Mouse (Mus musculus) T-helper 2 cell (primary cell): ENCODE data around the gene Oas1c.
"Not testable (repeated sequence)": the region's sequence is repeated elsewhere in the genome, so short reads cannot be mapped to it uniquely, and the experiment has no call there.

Source experiments
- in situ Hi-C: fragments of 300-600 bp; cut with MboI, MseI; formaldehyde crosslinking; loops from one replicate; pipeline ENCODE4 v1.15.1; 2025; ENCODE audit warnings: high pct_unique_total_duplicates

Gene Oas1c

GRCm38 (mm10) chr5:120811951-120812819, at the start of gene Oas1c:
Oas1c (minus strand) TSS chr5:120812514.
- in situ Hi-C loops = no loop called here

- in situ Hi-C loops = no loop called here
Measured at GRCm38 (mm10) chr5:120861121-120861520, 48.8 kb upstream of the Oas1c start, which contains the start of gene Oas1h. Oas1h (plus strand) TSS chr5:120861421.

GRCm38 (mm10) chr5:120859241-120859640, 46.9 kb upstream of the Oas1c start:
- in situ Hi-C loops = no loop called here

- in situ Hi-C loops = no loop called here
Measured at GRCm38 (mm10) chr5:120849601-120850136, 37.4 kb upstream of the Oas1c start.

GRCm38 (mm10) chr5:120847067-120847466, 34.8 kb upstream of the Oas1c start, which contains the start of gene Oas1f:
Oas1f (plus strand) TSS chr5:120847367.
- in situ Hi-C loops = no loop called here

- in situ Hi-C loops = loop anchor here (5.0 kb wide), 1 partner anchor 42 kb away; no protein-coding TSS in a partner anchor
Measured at GRCm38 (mm10) chr5:120844713-120845112, 32.4 kb upstream of the Oas1c start.

GRCm38 (mm10) chr5:120836731-120837585, 24.6 kb upstream of the Oas1c start:
- in situ Hi-C loops = no loop called here

- in situ Hi-C loops = no loop called here
Measured at GRCm38 (mm10) chr5:120833335-120834280, 21.3 kb upstream of the Oas1c start.

- in situ Hi-C loops = no loop called here
Measured at GRCm38 (mm10) chr5:120831031-120831430, 18.7 kb upstream of the Oas1c start.

- in situ Hi-C loops = no loop called here
Measured at GRCm38 (mm10) chr5:120818999-120819398, 6.7 kb upstream of the Oas1c start.

- in situ Hi-C loops = no loop called here
Measured at GRCm38 (mm10) chr5:120815949-120816348, 3.6 kb upstream of the Oas1c start.

GRCm38 (mm10) chr5:120813023-120813422, 709 bp upstream of the Oas1c start:
- in situ Hi-C loops = no loop called here

- in situ Hi-C loops = no loop called here
Measured at GRCm38 (mm10) chr5:120809171-120809570, 3.1 kb downstream of the Oas1c start.

GRCm38 (mm10) chr5:120806458-120806857, 5.9 kb downstream of the Oas1c start:
- in situ Hi-C loops = no loop called here

- in situ Hi-C loops = loop anchor here (5.0 kb wide), 1 partner anchor 39 kb away; no protein-coding TSS in a partner anchor
Measured at GRCm38 (mm10) chr5:120803596-120803995, 8.7 kb downstream of the Oas1c start.

- in situ Hi-C loops = not testable (repeated sequence)
Measured at GRCm38 (mm10) chr5:120798943-120799342, 13.4 kb downstream of the Oas1c start.

- in situ Hi-C loops = not testable (repeated sequence)
Measured at GRCm38 (mm10) chr5:120798147-120798546, 14.2 kb downstream of the Oas1c start.

GRCm38 (mm10) chr5:120795480-120796034, 16.8 kb downstream of the Oas1c start, which contains the start of gene Oas1e:
Oas1e (minus strand) TSS chr5:120795530.
- in situ Hi-C loops = not testable (repeated sequence)

- in situ Hi-C loops = no loop called here
Measured at GRCm38 (mm10) chr5:120793043-120793442, 19.3 kb downstream of the Oas1c start.

- in situ Hi-C loops = loop anchor here (5.0 kb wide), 1 partner anchor 310 kb away; no protein-coding TSS in a partner anchor
Measured at GRCm38 (mm10) chr5:120787042-120787441, 25.3 kb downstream of the Oas1c start.
